Mouse (Mus musculus): ENCODE data around the gene Iba57. TPM values are rescaled to one million over a fixed set of nuclear protein-coding genes. Genes with fewer than 3 reads are reported as not detected.

Iba57 gene
- polyA plus RNA-seq, 1 experiment from 2014 or later = 7.1 TPM

- ATAC-seq (replicated peaks) = no peak
- H3K4me2 ChIP-seq (replicated peaks) = no peak overlapping the region
- WGBS = 41% methylated on average over 2 of the region's 2 CpGs
- H3K4me1 ChIP-seq = peaks cover 16% of the 10 kb centered on the region
- H3K4me3 ChIP-seq = no peak overlapping the region
- no peaks in the 10 kb centered on the region for H3K36me3 ChIP-seq
- no peak overlapping the region for H3K27ac ChIP-seq (replicated peaks)
- H3K9ac ChIP-seq (replicated peaks) = no peak overlapping the region
- H3K9me3 ChIP-seq = no peaks in the 10 kb centered on the region
- no peaks in the 10 kb centered on the region for H3K27me3 ChIP-seq
Measured at GRCm38 (mm10) chr11:59165616-59166241, 2.2 kb upstream of the Iba57 start.

- Histone ChIP-seq H3K27me3 (no peaks in the 10 kb centered on the region), H3K9me3 (no peaks in the 10 kb centered on the region), H3K27ac (replicated peaks) (peak overlapping the region; percentile 98; the same call in 1 of the 2 replicates), H3K4me1 (peaks cover 16% of the 10 kb centered on the region), H3K4me2 (replicated peaks) (peak overlapping the region; percentile 45), H3K36me3 (no peaks in the 10 kb centered on the region), H3K9ac (replicated peaks) (no peak overlapping the region), H3K4me3 (peak overlapping the region; percentile 60; the same call in 1 of the 2 replicates)
- ATAC-seq (replicated peaks) = no peak
- 84% methylated on average over 9 of the region's 9 CpGs for WGBS
Measured at GRCm38 (mm10) chr11:59164384-59164783, 845 bp upstream of the Iba57 start.

GRCm38 (mm10) chr11:59162443-59163254 lies 890 bp downstream of the Iba57 start:
- Histone ChIP-seq H3K9me3 (no peaks in the 10 kb centered on the region), H3K27ac (replicated peaks) (peak overlapping the region; percentile 98), H3K36me3 (no peaks in the 10 kb centered on the region), H3K9ac (replicated peaks) (peak overlapping the region; percentile 45), H3K4me1 (peaks cover 16% of the 10 kb centered on the region), H3K4me2 (replicated peaks) (peak overlapping the region; percentile 59), H3K4me3 (peak overlapping the region; percentile 60), H3K27me3 (no peaks in the 10 kb centered on the region)
- WGBS = 61% methylated on average over 9 of the region's 9 CpGs
- peak; percentile 3; the same call in 1 of the 2 replicates for ATAC-seq (replicated peaks)

- H3K4me2 ChIP-seq (replicated peaks) = no peak overlapping the region
- H3K27ac ChIP-seq (replicated peaks) = no peak overlapping the region
- no peak for ATAC-seq (replicated peaks)
- no peaks in the 10 kb centered on the region for H3K27me3 ChIP-seq
- H3K4me1 ChIP-seq = peaks cover 16% of the 10 kb centered on the region
- H3K9ac ChIP-seq (replicated peaks) = no peak overlapping the region
- H3K4me3 ChIP-seq = no peak overlapping the region
- WGBS = 83% methylated on average over 5 of the region's 5 CpGs
- no peaks in the 10 kb centered on the region for H3K36me3 ChIP-seq
- no peaks in the 10 kb centered on the region for H3K9me3 ChIP-seq
Measured at GRCm38 (mm10) chr11:59161398-59161797, 2.1 kb downstream of the Iba57 start.

GRCm38 (mm10) chr11:59159558-59159957 lies 4.0 kb downstream of the Iba57 start:
- H3K4me3 ChIP-seq = no peak overlapping the region
- no peaks in the 10 kb centered on the region for H3K9me3 ChIP-seq
- ATAC-seq (replicated peaks) = no peak
- 0 out of 2 replicates have a peak, but pooled peaks cover 2% of the 10 kb centered on the region for H3K36me3 ChIP-seq
- H3K4me2 ChIP-seq (replicated peaks) = no peak overlapping the region
- H3K27ac ChIP-seq (replicated peaks) = no peak overlapping the region
- 93% methylated on average over 4 of the region's 4 CpGs for WGBS
- no peaks in the 10 kb centered on the region for H3K27me3 ChIP-seq
- H3K4me1 ChIP-seq = peaks cover 16% of the 10 kb centered on the region
- no peak overlapping the region for H3K9ac ChIP-seq (replicated peaks)

GRCm38 (mm10) chr11:59159099-59159498 lies 4.4 kb downstream of the Iba57 start:
- ATAC-seq (replicated peaks) = no peak
- Histone ChIP-seq H3K27ac (replicated peaks) (no peak overlapping the region), H3K9ac (replicated peaks) (no peak overlapping the region), H3K4me1 (peaks cover 14% of the 10 kb centered on the region), H3K9me3 (no peaks in the 10 kb centered on the region), H3K36me3 (0 out of 2 replicates have a peak, but pooled peaks cover 2% of the 10 kb centered on the region), H3K4me2 (replicated peaks) (no peak overlapping the region), H3K27me3 (no peaks in the 10 kb centered on the region), H3K4me3 (no peak overlapping the region)
- WGBS = 93% methylated on average over 13 of the region's 13 CpGs

- no peaks in the 10 kb centered on the region for H3K4me1 ChIP-seq
- no peak overlapping the region for H3K27ac ChIP-seq (replicated peaks)
- no peak overlapping the region for H3K4me2 ChIP-seq (replicated peaks)
- no peak overlapping the region for H3K4me3 ChIP-seq
- 0 out of 2 replicates have a peak, but pooled peaks cover 2% of the 10 kb centered on the region for H3K36me3 ChIP-seq
- H3K27me3 ChIP-seq = no peaks in the 10 kb centered on the region
- H3K9me3 ChIP-seq = no peaks in the 10 kb centered on the region
- no peak overlapping the region for H3K9ac ChIP-seq (replicated peaks)
- 84% methylated on average over 5 of the region's 5 CpGs for WGBS
- no peak for ATAC-seq (replicated peaks)
Measured at GRCm38 (mm10) chr11:59155900-59156299, 7.6 kb downstream of the Iba57 start.

GRCm38 (mm10) chr11:59154220-59154619 lies 9.3 kb downstream of the Iba57 start:
- H3K27me3 ChIP-seq = no peaks in the 10 kb centered on the region
- no peak for ATAC-seq (replicated peaks)
- no peak overlapping the region for H3K4me2 ChIP-seq (replicated peaks)
- 89% methylated on average over 7 of the region's 7 CpGs for WGBS
- H3K36me3 ChIP-seq = 0 out of 2 replicates have a peak, but pooled peaks cover 2% of the 10 kb centered on the region
- no peak overlapping the region for H3K9ac ChIP-seq (replicated peaks)
- H3K4me3 ChIP-seq = no peak overlapping the region
- H3K27ac ChIP-seq (replicated peaks) = no peak overlapping the region
- H3K4me1 ChIP-seq = no peaks in the 10 kb centered on the region
- H3K9me3 ChIP-seq = no peaks in the 10 kb centered on the region

GRCm38 (mm10) chr11:59151729-59152128 lies 11.8 kb downstream of the Iba57 start:
- 25% methylated on average over 3 of the region's 3 CpGs for WGBS
- ATAC-seq (replicated peaks) = no peak
- H3K9me3 ChIP-seq = no peaks in the 10 kb centered on the region

GRCm38 (mm10) chr11:59149302-59149701 lies 14.2 kb downstream of the Iba57 start:
- Histone ChIP-seq H3K4me1 (no peaks in the 10 kb centered on the region), H3K4me3 (no peak overlapping the region), H3K9ac (replicated peaks) (no peak overlapping the region), H3K4me2 (replicated peaks) (no peak overlapping the region), H3K36me3 (no peaks in the 10 kb centered on the region), H3K27me3 (no peaks in the 10 kb centered on the region), H3K9me3 (no peaks in the 10 kb centered on the region), H3K27ac (replicated peaks) (no peak overlapping the region)
- WGBS = 77% methylated on average over 3 of the region's 3 CpGs
- ATAC-seq (replicated peaks) = no peak

More at GRCm38 (mm10) chr11:59151729-59152128, 11.8 kb downstream of the Iba57 start:
- no peaks in the 10 kb centered on the region for H3K4me1 ChIP-seq
- H3K9ac ChIP-seq (replicated peaks) = no peak overlapping the region
- H3K27ac ChIP-seq (replicated peaks) = no peak overlapping the region
- H3K4me2 ChIP-seq (replicated peaks) = no peak overlapping the region
- H3K27me3 ChIP-seq = no peaks in the 10 kb centered on the region
- no peak overlapping the region for H3K4me3 ChIP-seq
- 0 out of 2 replicates have a peak, but pooled peaks cover 2% of the 10 kb centered on the region for H3K36me3 ChIP-seq

- no peak overlapping the region for H3K4me3 ChIP-seq
- H3K27me3 ChIP-seq = no peaks in the 10 kb centered on the region
- no peaks in the 10 kb centered on the region for H3K36me3 ChIP-seq
- no peak overlapping the region for H3K4me2 ChIP-seq (replicated peaks)
- no peaks in the 10 kb centered on the region for H3K4me1 ChIP-seq
- H3K27ac ChIP-seq (replicated peaks) = no peak overlapping the region
- 80% methylated on average over 5 of the region's 5 CpGs for WGBS
- no peaks in the 10 kb centered on the region for H3K9me3 ChIP-seq
- no peak overlapping the region for H3K9ac ChIP-seq (replicated peaks)
- ATAC-seq (replicated peaks) = no peak
Measured at GRCm38 (mm10) chr11:59142962-59143361, 20.6 kb downstream of the Iba57 start.

GRCm38 (mm10) chr11:59141772-59142370 lies 21.7 kb downstream of the Iba57 start:
- Histone ChIP-seq H3K4me2 (replicated peaks) (no peak overlapping the region), H3K27me3 (peaks cover 11% of the 10 kb centered on the region), H3K4me3 (no peak overlapping the region), H3K9ac (replicated peaks) (no peak overlapping the region), H3K4me1 (no peaks in the 10 kb centered on the region), H3K27ac (replicated peaks) (no peak overlapping the region), H3K9me3 (no peaks in the 10 kb centered on the region), H3K36me3 (no peaks in the 10 kb centered on the region)
- ATAC-seq (replicated peaks) = no peak
- WGBS = 19% methylated on average over 14 of the region's 14 CpGs

All from forebrain, embryonic 15.5 days (tissue).